Mouse (Mus musculus) liver, embryonic 14.5 days (tissue): ENCODE results near the gene Usp54. TPM values are rescaled to one million over a fixed set of nuclear protein-coding genes. Genes with fewer than 3 reads are reported as not detected.

Experiments
- ATAC-seq: fragments of 200-750 bp; cut with Nextera tagmentation; 2 replicates; pipeline ENCODE4 v1.8.0; 2017; ENCODE audit warnings: moderate number of reproducible peaks, mild to moderate bottlenecking, moderate library complexity; ENCODE audit not compliant: insufficient read depth
- DNase-seq, 3 experiments: peaks; one replicate each; pipeline ENCODE4 v3.0.0-alpha.2; 2012 to 2013; ENCODE audit warnings: low read depth in 3 of 3, low spot score in 3 of 3
- H3K27ac ChIP-seq: fragments of 300-500 bp; sonication (generic); 2 replicates; pipeline ENCODE4 v1.5.1; 2014; ENCODE audit warnings: moderate library complexity, mild to moderate bottlenecking, control low read depth, inconsistent platforms
- H3K27me3 ChIP-seq: fragments of 300-500 bp; sonication (generic); 2 replicates; pipeline ENCODE4 v1.6.1; 2014; ENCODE audit warnings: mild to moderate bottlenecking, low read length, moderate library complexity; ENCODE audit not compliant: control insufficient read depth, insufficient read depth
- H3K36me3 ChIP-seq: fragments of 300-500 bp; sonication (generic); replicated peaks from 2 replicates; pipeline ENCODE4 v1.6.1; 2014; ENCODE audit warnings: low read depth; ENCODE audit not compliant: control insufficient read depth, insufficient read depth
- H3K4me1 ChIP-seq, 2 experiments: fragments of 200-500 bp in 1 of 2; fragments of 300-500 bp in 1 of 2; sonication (generic) in 1 of 2; replicated peaks; 2 replicates each; pipeline ENCODE4 v1.6.1; 2012 to 2014; ENCODE audit warnings: antibody characterized with exemption in 1 of 2, inconsistent platforms in 1 of 2, low read length in 1 of 2; ENCODE audit not compliant: control insufficient read depth in 2 of 2, insufficient read depth in 2 of 2
- H3K4me2 ChIP-seq: fragments of 300-500 bp; sonication (generic); 2 replicates; pipeline ENCODE4 v1.6.1; 2014; ENCODE audit warnings: low read depth, mild to moderate bottlenecking, control low read depth, moderate library complexity
- H3K4me3 ChIP-seq, 2 experiments: fragments of 200-500 bp in 1 of 2; fragments of 300-500 bp in 1 of 2; sonication (generic) in 1 of 2; 2 replicates each; pipeline ENCODE4 v1.5.1; 2012 to 2014; ENCODE audit warnings: low read depth in 2 of 2, low read length in 2 of 2, mild to moderate bottlenecking in 2 of 2, control low read depth in 1 of 2, inconsistent platforms in 1 of 2, moderate library complexity in 1 of 2; ENCODE audit not compliant: insufficient read depth in 1 of 2
- H3K9ac ChIP-seq: fragments of 300-500 bp; sonication (generic); replicated peaks from 2 replicates; pipeline ENCODE4 v1.6.1; 2014; ENCODE audit warnings: mild to moderate bottlenecking, control low read depth, moderate library complexity
- H3K9me3 ChIP-seq: fragments of 300-500 bp; sonication (generic); 2 replicates; pipeline ENCODE4 v1.6.1; 2016; ENCODE audit warnings: low read length, mixed read lengths; ENCODE audit not compliant: control insufficient read depth
- CTCF ChIP-seq: IDR thresholded peaks from 2 replicates; pipeline ENCODE4 v1.5.1; 2016; ENCODE audit warnings: antibody characterized with exemption, low read depth, control low read depth
- EP300 ChIP-seq: IDR thresholded peaks from 2 replicates; pipeline ENCODE4 v1.6.1; 2016; ENCODE audit warnings: antibody characterized with exemption, low read depth
- WGBS: fragments of 180-500 bp; shearing (Covaris S2); extraction: QIAGEN DNeasy Blood & Tissue Kit; methylation state at CpG from one replicate; pipeline ENCODE4 v1.1.7; 2014; ENCODE audit not compliant: insufficient replicate concordance; 5-methylcytosine and 5-hydroxymethylcytosine counted together
- polyA plus RNA-seq, 2 experiments: library from polyadenylated mRNA; depleted of rRNA in 1 of 2; stranded (reverse) in 1 of 2; unstranded in 1 of 2; fragments of >200 nt; fragmentation: Nextera tagmentation in 1 of 2; extraction: Ambion mirVana in 1 of 2; gene quantifications; 2 replicates each; pipeline versions ENCODE4 v1.2.1 to v1.2.3; 2012 to 2014

Gene Usp54
- polyA plus RNA-seq, 2 experiments = 1.2 to 1.3 TPM

GRCm38 (mm10) chr14:20660827-20661660 is 20.2 kb upstream of the Usp54 start:
- peak overlapping the region; percentile 64 for H3K4me2 ChIP-seq
- 2% methylated on average over 52 of the region's 52 CpGs for WGBS
- no peaks in the 10 kb centered on the region for H3K36me3 ChIP-seq
- H3K27ac ChIP-seq = no peak overlapping the region
- H3K27me3 ChIP-seq = peaks cover 32% of the 10 kb centered on the region
- H3K4me1 ChIP-seq = 0 out of 4 replicates have a peak, but pooled peaks cover 0 to 2% of the 10 kb centered on the region in 2 experiments
- H3K9me3 ChIP-seq = no peaks in the 10 kb centered on the region
- H3K4me3 ChIP-seq = peak overlapping the region; percentile 48 to 61
- ATAC-seq (peak; percentile 81), DNase-seq (peak; percentile 93)
- TF ChIP-seq CTCF (peak; percentile 96), EP300 (no peak)
- H3K9ac ChIP-seq = peak overlapping the region; percentile 18

GRCm38 (mm10) chr14:20659687-20660086 is 18.8 kb upstream of the Usp54 start:
- H3K9me3 ChIP-seq = no peaks in the 10 kb centered on the region
- WGBS = 90% methylated on average over 7 of the region's 7 CpGs

GRCm38 (mm10) chr14:20658902-20659301 is 18.0 kb upstream of the Usp54 start:
- no peaks in the 10 kb centered on the region for H3K36me3 ChIP-seq
- DNase-seq (no peak), ATAC-seq (no peak)
- H3K9ac ChIP-seq = no peak overlapping the region
- no peak overlapping the region for H3K27ac ChIP-seq
- no peak for TF ChIP-seq EP300
- TF ChIP-seq CTCF = no peak
- 71% methylated on average over 6 of the region's 6 CpGs for WGBS
- H3K9me3 ChIP-seq = no peaks in the 10 kb centered on the region
- peaks cover 28% of the 10 kb centered on the region for H3K27me3 ChIP-seq
- H3K4me2 ChIP-seq = no peak overlapping the region
- H3K4me1 ChIP-seq = 0 out of 4 replicates have a peak, but pooled peaks cover 0 to 2% of the 10 kb centered on the region in 2 experiments
- no peak overlapping the region for H3K4me3 ChIP-seq

More at GRCm38 (mm10) chr14:20659687-20660086, 18.8 kb upstream of the Usp54 start:
- no peaks in the 10 kb centered on the region for H3K36me3 ChIP-seq
- H3K4me2 ChIP-seq = no peak overlapping the region
- ATAC-seq (no peak), DNase-seq (no peak)
- no peak overlapping the region for H3K9ac ChIP-seq
- no peak overlapping the region for H3K4me3 ChIP-seq
- H3K27ac ChIP-seq = no peak overlapping the region
- no peak for TF ChIP-seq CTCF
- no peak for TF ChIP-seq EP300
- H3K4me1 ChIP-seq = 0 out of 4 replicates have a peak, but pooled peaks cover 0 to 2% of the 10 kb centered on the region in 2 experiments
- peaks cover 32% of the 10 kb centered on the region for H3K27me3 ChIP-seq

GRCm38 (mm10) chr14:20658326-20658725 is 17.5 kb upstream of the Usp54 start:
- DNase-seq = no peak
- ATAC-seq = no peak
- no peaks in the 10 kb centered on the region for H3K36me3 ChIP-seq
- 0 out of 4 replicates have a peak, but pooled peaks cover 0 to 2% of the 10 kb centered on the region in 2 experiments for H3K4me1 ChIP-seq
- no peak overlapping the region for H3K27ac ChIP-seq
- H3K9me3 ChIP-seq = no peaks in the 10 kb centered on the region
- H3K4me3 ChIP-seq = no peak overlapping the region
- H3K27me3 ChIP-seq = peaks cover 23% of the 10 kb centered on the region
- TF ChIP-seq EP300 (no peak), CTCF (peak; percentile 75)
- H3K4me2 ChIP-seq = no peak overlapping the region
- no peak overlapping the region for H3K9ac ChIP-seq

- no peak within 1 kb of the TSS for H3K4me3 ChIP-seq
- ATAC-seq (no peak), DNase-seq (no peak)
- H3K9ac ChIP-seq = no peak within 1 kb of the TSS
- no peak for TF ChIP-seq EP300
- TF ChIP-seq CTCF = no peak
- no peaks in the 10 kb centered on the region for H3K36me3 ChIP-seq
- 57% methylated on average over 11 of the region's 11 CpGs for WGBS
- no peak within 1 kb of the TSS for H3K4me2 ChIP-seq
- H3K27ac ChIP-seq = no peak within 1 kb of the TSS
- H3K9me3 ChIP-seq = no peaks in the 10 kb centered on the region
- 0 out of 4 replicates have a peak, but pooled peaks cover 0 to 2% of the 10 kb centered on the region in 2 experiments for H3K4me1 ChIP-seq
- H3K27me3 ChIP-seq = peaks cover 3% of the 10 kb centered on the region
Measured at GRCm38 (mm10) chr14:20656361-20656760, 15.5 kb upstream of the Usp54 start, which contains the start of gene Myoz1. Gene Myoz1 (minus strand): TSS chr14:20656540.
